Mouse (Mus musculus) forebrain, embryonic 11.5 days (tissue): ENCODE results near the gene Acsf3. TPM values are rescaled to one million over a fixed set of nuclear protein-coding genes. Genes with fewer than 3 reads are reported as not detected.

Experiments used
- ATAC-seq: fragments of 200-750 bp; cut with Nextera tagmentation; replicated peaks from 2 replicates; pipeline ENCODE4 v1.8.0; 2017; ENCODE audit warnings: moderate TSS enrichment; ENCODE audit not compliant: low FRiP score
- DNase-seq: peaks from one replicate; pipeline ENCODE4 v3.0.0-alpha.2; 2017; ENCODE audit warnings: low spot score
- H3K27ac ChIP-seq: fragments of 300-500 bp; sonication (generic); 2 replicates; pipeline ENCODE4 v1.5.1; 2014; ENCODE audit warnings: low read depth, low read length
- H3K27me3 ChIP-seq: fragments of 300-500 bp; sonication (generic); 2 replicates; pipeline ENCODE4 v1.6.1; 2014; ENCODE audit warnings: mild to moderate bottlenecking, low read length, mixed read lengths; ENCODE audit not compliant: control insufficient read depth, insufficient read depth
- H3K36me3 ChIP-seq: fragments of 300-500 bp; sonication (generic); 2 replicates; pipeline ENCODE4 v1.6.1; 2014; ENCODE audit warnings: mild to moderate bottlenecking, low read length, moderate library complexity, mixed read lengths; ENCODE audit not compliant: control insufficient read depth, insufficient read depth
- H3K4me1 ChIP-seq: fragments of 300-500 bp; sonication (generic); replicated peaks from 2 replicates; pipeline ENCODE4 v1.6.1; 2014; ENCODE audit warnings: low read length, mixed read lengths; ENCODE audit not compliant: control insufficient read depth, insufficient read depth
- H3K4me2 ChIP-seq: fragments of 300-500 bp; sonication (generic); 2 replicates; pipeline ENCODE4 v1.6.1; 2014; ENCODE audit warnings: low read depth, mild to moderate bottlenecking, low read length, moderate library complexity, mixed read lengths; ENCODE audit not compliant: severe bottlenecking
- H3K4me3 ChIP-seq: fragments of 300-500 bp; sonication (generic); 2 replicates; pipeline ENCODE4 v1.5.1; 2014; ENCODE audit warnings: low read depth, low read length
- H3K9ac ChIP-seq: fragments of 300-500 bp; sonication (generic); 2 replicates; pipeline ENCODE4 v1.6.1; 2014; ENCODE audit warnings: low read length
- H3K9me3 ChIP-seq: fragments of 300-500 bp; sonication (generic); 2 replicates; pipeline ENCODE4 v1.6.1; 2016; ENCODE audit warnings: low read length, mixed read lengths; ENCODE audit not compliant: control insufficient read depth
- WGBS: fragments of 180-500 bp; shearing (Covaris S2); extraction: QIAGEN DNeasy Blood & Tissue Kit; methylation state at CpG from one replicate; pipeline ENCODE4 v1.1.7; 2014; 5-methylcytosine and 5-hydroxymethylcytosine counted together
- polyA plus RNA-seq: library from polyadenylated mRNA; unstranded; fragments of >200 nt; fragmentation: Nextera tagmentation; extraction: Ambion mirVana; gene quantifications from 2 replicates; pipeline ENCODE4 v1.2.1, GENCODE M21; 2014

Gene Acsf3
- polyA plus RNA-seq, 1 experiment from 2014 or later: 15.6 TPM

DNA sequence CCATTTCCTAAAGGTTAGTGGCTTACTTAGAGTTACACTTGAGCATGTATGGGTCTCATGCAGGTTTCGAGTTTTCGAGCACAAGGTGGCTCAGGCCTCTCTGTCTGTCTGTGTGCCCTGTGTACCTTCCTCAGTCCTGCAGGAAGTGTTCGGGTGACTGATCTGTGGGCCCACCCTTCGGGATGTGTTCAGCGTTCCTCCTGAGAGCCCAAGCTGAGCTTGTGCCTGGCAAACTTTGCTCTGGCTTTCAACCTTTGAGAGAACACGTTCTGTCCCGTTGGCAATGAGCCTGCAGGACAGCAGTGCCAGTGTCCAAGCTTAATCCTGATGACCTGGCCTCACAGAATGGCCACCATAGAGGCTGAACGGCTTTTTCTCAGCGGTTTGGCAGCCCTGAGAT, 49.7 kb downstream of the Acsf3 start:
- WGBS: 78% methylated on average over 9 of the region's 9 CpGs
- no peak for ATAC-seq
- H3K9ac ChIP-seq: no peak overlapping the region
- H3K4me3 ChIP-seq: no peak overlapping the region
- H3K4me2 ChIP-seq: no peak overlapping the region
- no peak overlapping the region for H3K27ac ChIP-seq
- no peaks in the 10 kb centered on the region for H3K27me3 ChIP-seq
- no peaks in the 10 kb centered on the region for H3K9me3 ChIP-seq
- H3K36me3 ChIP-seq: no peaks in the 10 kb centered on the region
- no peak for DNase-seq
- no peaks in the 10 kb centered on the region; the same call in 1 of the 2 replicates for H3K4me1 ChIP-seq

DNA sequence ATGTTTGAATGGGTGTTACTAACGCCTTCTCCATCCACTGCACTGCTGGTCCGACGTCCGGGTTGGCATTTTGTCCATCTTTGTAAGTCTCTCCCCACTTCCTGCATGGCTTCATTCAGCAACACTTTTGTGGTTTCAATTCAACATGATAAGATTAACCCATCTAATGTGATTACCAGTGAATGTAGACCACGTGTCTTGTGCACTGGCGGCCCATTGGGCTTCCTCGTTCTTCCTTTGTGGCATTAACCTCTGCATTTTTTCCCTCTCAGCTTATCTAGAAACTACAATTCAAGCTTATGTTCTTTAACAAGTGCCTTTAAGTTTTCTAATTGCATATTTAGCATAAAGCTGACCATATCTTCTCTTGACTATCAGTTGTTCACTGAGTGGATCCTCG, 50.1 kb downstream of the Acsf3 start:
- ATAC-seq (no peak), DNase-seq (no peak)
- Histone ChIP-seq H3K9me3 (no peaks in the 10 kb centered on the region), H3K27ac (no peak overlapping the region), H3K4me3 (no peak overlapping the region), H3K4me1 (no peaks in the 10 kb centered on the region; the same call in 1 of the 2 replicates), H3K4me2 (no peak overlapping the region), H3K27me3 (no peaks in the 10 kb centered on the region), H3K9ac (no peak overlapping the region), H3K36me3 (no peaks in the 10 kb centered on the region)
- 79% methylated on average over 8 of the region's 8 CpGs for WGBS

DNA sequence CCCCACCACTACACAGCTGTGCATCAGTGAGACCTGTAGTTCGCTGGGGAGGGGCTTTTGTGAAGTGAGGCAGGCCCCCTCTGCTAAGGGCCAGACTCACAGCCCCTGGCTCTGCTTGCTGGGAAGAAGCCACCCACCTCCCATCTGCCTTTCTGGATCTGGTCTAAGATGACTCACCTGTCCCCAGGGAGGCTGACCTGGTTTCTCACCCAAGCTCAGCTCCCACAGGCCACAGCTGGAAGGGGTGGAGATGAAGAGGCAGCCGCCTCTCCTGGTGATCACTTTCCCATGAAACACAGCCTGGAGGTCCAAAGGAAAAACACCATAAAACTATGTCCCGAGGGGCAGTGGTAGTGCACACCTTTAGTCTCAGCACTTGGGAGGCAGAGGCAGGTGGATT, 54.1 kb downstream of the Acsf3 start:
- Histone ChIP-seq H3K4me3 (no peak overlapping the region), H3K4me1 (no peaks in the 10 kb centered on the region; the same call in 1 of the 2 replicates), H3K27ac (no peak overlapping the region), H3K36me3 (no peaks in the 10 kb centered on the region), H3K9ac (no peak overlapping the region), H3K4me2 (no peak overlapping the region), H3K27me3 (no peaks in the 10 kb centered on the region; the same call in 1 of the 2 replicates), H3K9me3 (no peaks in the 10 kb centered on the region)
- DNase-seq (no peak), ATAC-seq (no peak)
- 81% methylated on average over 3 of the region's 3 CpGs for WGBS

DNA sequence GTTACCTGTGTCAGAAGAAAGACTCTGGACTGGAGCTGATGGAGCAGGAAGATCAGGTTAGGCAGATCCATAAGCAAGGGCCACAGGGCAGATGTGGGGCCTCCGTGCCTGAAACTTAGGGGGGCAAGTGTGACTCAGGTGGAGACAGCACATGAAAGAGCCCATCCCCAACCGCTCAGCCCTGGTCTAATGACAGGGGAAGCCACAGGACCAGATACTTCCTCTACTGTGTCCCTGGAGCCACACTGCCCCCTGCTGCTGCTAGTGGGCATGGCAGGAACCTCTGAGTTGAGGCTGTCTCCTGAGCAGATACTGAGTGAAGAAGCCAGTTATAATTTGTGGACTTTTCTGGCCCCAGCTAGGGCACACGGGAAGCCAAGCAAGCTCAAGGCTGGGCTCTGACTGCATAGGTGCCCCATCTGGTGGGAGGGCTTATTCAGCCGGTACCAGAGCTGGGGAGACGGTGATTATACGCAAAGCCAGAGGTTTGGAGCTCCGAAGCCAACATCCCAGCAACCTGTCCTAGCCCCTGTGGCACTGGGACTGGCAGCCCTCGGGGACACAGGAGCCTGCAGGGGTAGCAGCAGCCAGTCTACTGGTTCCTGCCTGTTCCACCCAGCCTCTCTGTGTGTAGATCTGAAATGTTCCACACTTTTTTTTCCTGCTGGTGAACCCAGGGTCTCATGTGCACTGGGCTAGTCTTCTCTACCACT, 55.2 kb downstream of the Acsf3 start:
- no peak overlapping the region for H3K4me3 ChIP-seq
- H3K27ac ChIP-seq: no peak overlapping the region
- H3K36me3 ChIP-seq: no peaks in the 10 kb centered on the region
- peak overlapping the region; percentile 32 for H3K9ac ChIP-seq
- WGBS: 39% methylated on average over 8 of the region's 8 CpGs
- H3K27me3 ChIP-seq: no peaks in the 10 kb centered on the region; the same call in 1 of the 2 replicates
- no peak overlapping the region for H3K4me2 ChIP-seq
- peak; percentile 86 for ATAC-seq
- DNase-seq: peak; percentile 93
- no peaks in the 10 kb centered on the region for H3K9me3 ChIP-seq
- no peaks in the 10 kb centered on the region; the same call in 1 of the 2 replicates for H3K4me1 ChIP-seq

DNA sequence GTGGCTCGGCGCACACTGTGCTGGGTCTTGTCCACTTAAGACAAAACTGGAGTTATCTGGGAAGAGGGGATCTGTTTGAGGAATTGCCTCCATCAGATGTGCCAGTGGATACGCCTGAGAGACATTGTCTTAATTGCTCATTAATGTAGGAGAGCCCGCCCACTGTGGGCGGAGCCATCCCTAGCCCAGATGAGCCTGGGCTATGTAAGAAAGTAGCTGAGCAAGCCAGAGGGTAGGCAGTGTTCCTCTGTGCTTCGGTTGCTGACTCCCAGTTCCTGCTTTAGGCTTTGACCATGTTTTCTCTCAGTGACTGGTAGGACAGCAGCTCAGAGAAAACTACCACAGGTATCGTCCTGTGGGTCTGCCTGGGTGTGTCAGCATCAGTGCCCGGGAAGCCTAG, 59.1 kb downstream of the Acsf3 start:
- Histone ChIP-seq H3K4me2 (no peak overlapping the region), H3K4me3 (no peak overlapping the region), H3K9ac (no peak overlapping the region), H3K9me3 (no peaks in the 10 kb centered on the region), H3K4me1 (no peaks in the 10 kb centered on the region), H3K36me3 (no peaks in the 10 kb centered on the region), H3K27ac (no peak overlapping the region), H3K27me3 (no peaks in the 10 kb centered on the region; the same call in 1 of the 2 replicates)
- DNase-seq (no peak), ATAC-seq (no peak)
- 91% methylated on average over 8 of the region's 8 CpGs for WGBS

DNA sequence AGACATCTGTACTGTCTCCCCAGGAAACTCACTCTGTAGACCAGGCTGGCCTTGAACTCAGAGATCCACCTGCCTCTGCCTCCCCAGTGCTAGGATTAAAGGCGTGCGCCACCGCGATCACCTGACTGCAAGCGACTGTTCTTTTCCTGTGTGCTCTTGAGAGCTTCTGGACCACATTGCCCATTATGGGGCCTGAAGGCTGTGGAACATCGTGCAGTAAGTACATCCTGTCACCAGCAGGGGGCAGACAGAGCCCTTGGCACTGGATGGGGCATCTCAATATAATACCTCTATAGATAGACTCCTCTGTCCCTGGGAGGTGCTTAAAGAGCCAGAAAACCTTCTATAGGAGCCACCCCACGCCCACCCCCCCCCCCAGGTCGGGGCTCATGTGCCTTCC, 59.7 kb downstream of the Acsf3 start:
- WGBS: 32% methylated on average over 8 of the region's 8 CpGs
- H3K27me3 ChIP-seq: no peaks in the 10 kb centered on the region; the same call in 1 of the 2 replicates
- H3K4me2 ChIP-seq: no peak overlapping the region
- H3K9me3 ChIP-seq: no peaks in the 10 kb centered on the region
- H3K27ac ChIP-seq: no peak overlapping the region
- no peaks in the 10 kb centered on the region for H3K36me3 ChIP-seq
- H3K4me3 ChIP-seq: no peak overlapping the region
- H3K4me1 ChIP-seq: no peaks in the 10 kb centered on the region
- DNase-seq (peak; percentile 83), ATAC-seq (0 out of 2 replicates have a peak, but pooled peaks have one; percentile 27)
- H3K9ac ChIP-seq: no peak overlapping the region

DNA sequence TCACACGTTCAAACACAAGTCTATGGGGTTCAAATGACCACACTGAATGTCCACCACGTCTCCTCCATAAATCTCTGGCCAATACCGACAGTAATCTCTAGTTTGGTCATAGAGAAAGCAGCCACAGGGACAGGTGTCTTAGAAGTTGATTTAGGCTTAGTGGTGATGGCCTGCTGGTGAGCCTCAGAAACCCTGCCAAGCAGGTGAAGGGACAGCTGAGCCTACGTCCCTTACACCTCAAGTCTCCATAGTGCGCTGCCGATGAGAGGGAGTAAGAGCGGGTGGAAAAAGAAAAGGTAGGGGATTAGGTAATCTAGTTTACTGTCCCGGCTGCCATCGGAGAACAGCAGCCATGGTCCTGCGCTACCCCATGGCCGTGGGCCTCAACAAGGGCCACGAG, 60.9 kb downstream of the Acsf3 start:
- H3K9ac ChIP-seq: no peak overlapping the region
- no peak for DNase-seq
- WGBS: 91% methylated on average over 12 of the region's 12 CpGs

DNA sequence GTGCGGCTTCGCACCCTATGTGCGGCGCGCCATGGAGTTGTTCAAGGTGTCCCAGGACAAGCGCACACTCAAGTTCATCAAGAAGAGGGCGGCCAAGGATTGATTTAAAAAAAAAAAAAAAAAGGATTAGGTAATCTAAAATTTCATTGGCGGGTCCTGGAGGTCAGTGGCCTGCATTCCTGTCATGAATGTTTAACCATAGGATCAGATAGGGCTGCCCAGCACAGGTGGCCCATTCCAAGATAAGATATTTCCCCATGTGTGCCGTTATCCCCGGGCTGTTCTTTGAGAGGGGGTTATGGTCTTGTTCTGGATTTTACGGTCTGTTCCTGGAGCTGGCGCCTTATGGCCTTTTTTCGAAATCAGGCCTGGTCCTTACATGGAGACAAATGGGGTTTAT, 61.4 kb downstream of the Acsf3 start:
- Histone ChIP-seq H3K27ac (no peak overlapping the region), H3K9me3 (no peaks in the 10 kb centered on the region), H3K9ac (no peak overlapping the region), H3K4me1 (no peaks in the 10 kb centered on the region), H3K4me3 (no peak overlapping the region), H3K36me3 (no peaks in the 10 kb centered on the region), H3K27me3 (no peaks in the 10 kb centered on the region; the same call in 1 of the 2 replicates), H3K4me2 (no peak overlapping the region)
- DNase-seq (no peak), ATAC-seq (no peak)
- WGBS: 93% methylated on average over 13 of the region's 13 CpGs

More for the DNA sequence above, 60.9 kb downstream of the Acsf3 start:
- ATAC-seq: no peak
- Histone ChIP-seq H3K36me3 (no peaks in the 10 kb centered on the region), H3K4me3 (no peak overlapping the region), H3K4me1 (no peaks in the 10 kb centered on the region), H3K27ac (no peak overlapping the region), H3K9me3 (no peaks in the 10 kb centered on the region), H3K27me3 (no peaks in the 10 kb centered on the region; the same call in 1 of the 2 replicates), H3K4me2 (no peak overlapping the region)

DNA sequence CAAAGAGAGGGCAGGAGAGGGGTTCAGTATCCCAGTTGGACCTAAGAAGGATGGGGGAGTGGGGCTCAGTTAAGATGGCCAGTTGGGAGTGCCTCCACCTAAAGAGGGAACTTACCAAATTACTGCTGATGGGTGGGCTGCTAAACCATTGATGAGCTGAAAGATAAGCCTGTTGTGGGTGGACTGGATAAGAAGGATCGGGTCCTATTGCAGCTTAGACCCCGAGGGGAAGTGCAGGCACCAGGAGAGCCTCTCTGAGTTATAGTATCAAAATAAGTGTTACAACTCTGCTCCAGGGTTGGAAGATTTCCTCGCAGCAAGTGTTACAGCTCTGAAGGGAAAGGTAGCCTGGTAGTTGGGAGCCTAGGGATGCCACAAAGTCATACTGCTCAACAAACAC, 68.9 kb downstream of the Acsf3 start:
- no peak for DNase-seq
- Histone ChIP-seq H3K9me3 (no peaks in the 10 kb centered on the region), H3K36me3 (no peaks in the 10 kb centered on the region), H3K27ac (no peak overlapping the region), H3K9ac (no peak overlapping the region), H3K27me3 (no peaks in the 10 kb centered on the region), H3K4me1 (peaks cover 2% of the 10 kb centered on the region; the same call in 1 of the 2 replicates), H3K4me2 (no peak overlapping the region), H3K4me3 (no peak overlapping the region)
- 60% methylated on average over 3 of the region's 3 CpGs for WGBS
- no peak for ATAC-seq
